Mouse (Mus musculus): Measurements from ENCODE around the gene Zbtb46. TPM values are rescaled to one million over a fixed set of nuclear protein-coding genes. Genes with fewer than 3 reads are reported as not detected.
"Not testable (repeated sequence)": the region's sequence is repeated elsewhere in the genome, so short reads cannot be mapped to it uniquely, and the experiment has no call there.

Zbtb46 gene
- 1 to 10 TPM; 3.9 to 4.0 TPM for total RNA-seq (2021)
- long read RNA-seq, experiment 1, partial matches to known transcripts, result 0 of 61 reads
- long read RNA-seq, experiment 1, other reads (novel, unspliced or antisense), result 60 of 61 reads
- long read RNA-seq, experiment 2, full-length matches to known transcripts, result 2 of 31 reads
- long read RNA-seq, experiment 2, partial matches to known transcripts, result 0 of 31 reads
- long read RNA-seq, experiment 2, other reads (novel, unspliced or antisense), result 29 of 31 reads

DNA sequence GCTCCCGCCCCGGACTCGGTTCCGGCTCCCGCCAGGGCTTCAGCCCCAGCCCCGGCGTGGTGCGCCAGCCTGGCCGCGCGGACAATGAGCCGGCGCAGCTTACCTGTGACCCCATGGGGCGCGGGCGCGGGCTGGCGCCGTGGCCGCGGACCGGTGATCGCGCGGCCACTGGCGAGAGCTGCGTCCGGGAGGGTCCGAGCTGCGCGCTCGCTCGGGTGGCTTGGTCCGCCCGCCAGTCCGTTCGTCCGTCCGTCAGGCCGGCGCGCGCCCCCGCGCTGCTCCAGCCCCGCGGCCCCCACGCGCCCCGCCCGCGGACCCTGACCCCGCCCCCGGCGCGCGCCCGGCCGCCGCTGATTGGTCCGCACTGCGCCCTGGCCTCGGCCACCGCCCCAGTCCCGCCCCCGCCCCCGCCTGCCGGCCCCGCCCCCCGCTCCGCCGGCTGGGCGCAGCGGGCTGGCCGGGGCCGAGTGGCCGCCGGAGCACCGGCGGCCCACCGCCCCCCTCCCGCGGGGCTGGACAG is at the start of gene Zbtb46:
Zbtb46 (minus strand) TSS at position 274 of the 520 bp plus-strand sequence.
- DNase-seq, result peak; percentile 82 to 88
- intact Hi-C loops (cut with DNase I), result loop anchor here (5.0 kb wide), 2 partner anchors 38 to 47 kb away; partner anchors contain the start of gene Tpd52l2

DNA sequence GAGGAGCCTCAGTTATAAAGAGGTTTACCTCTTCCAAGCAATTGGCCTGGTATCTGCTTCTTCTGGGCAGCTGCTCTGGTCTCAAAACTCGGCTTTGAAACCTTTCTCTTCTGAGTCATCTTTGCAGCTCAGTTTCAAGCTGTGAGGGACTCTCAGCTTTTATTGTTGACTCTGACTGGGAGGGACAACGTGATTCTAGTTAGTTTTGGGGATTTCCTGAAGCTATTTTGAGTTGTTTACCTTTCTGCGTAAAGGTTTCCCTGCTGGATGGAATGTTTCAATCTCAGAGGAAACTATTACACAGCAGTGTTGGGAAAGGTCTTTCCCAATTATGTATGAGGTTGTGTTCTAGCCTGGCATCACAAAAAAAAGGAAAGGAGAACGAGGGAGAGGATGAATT is 39.4 kb upstream of the Zbtb46 start:
- intact Hi-C loops (cut with DNase I), result loop anchor here (2.0 to 5.0 kb wide), 2 partner anchors 18 to 41 kb away; partner anchors contain the start of gene Zbtb46
- no peak for DNase-seq

DNA sequence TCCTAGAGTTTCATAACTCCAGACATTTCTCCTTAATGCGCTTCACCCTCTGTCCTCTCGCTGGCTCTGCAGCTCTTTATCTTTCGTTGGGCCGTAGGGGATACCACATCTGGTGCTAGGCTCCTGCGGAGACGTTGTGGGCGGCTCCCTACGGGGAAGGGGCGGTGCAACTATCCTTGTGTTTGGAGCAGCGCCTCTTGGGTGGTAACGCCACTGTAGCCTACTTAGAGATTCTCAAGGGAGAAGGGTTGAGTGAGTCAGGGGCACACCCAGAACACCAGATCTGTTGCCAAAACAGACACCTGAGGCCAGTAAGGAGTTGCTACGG is 38.3 kb upstream of the Zbtb46 start:
- DNase-seq, result peak; percentile 51 to 56
- intact Hi-C loops (cut with DNase I), result loop anchor here (2.0 to 5.0 kb wide), 2 partner anchors 40 to 105 kb away; partner anchors contain the start of gene Zbtb46

DNA sequence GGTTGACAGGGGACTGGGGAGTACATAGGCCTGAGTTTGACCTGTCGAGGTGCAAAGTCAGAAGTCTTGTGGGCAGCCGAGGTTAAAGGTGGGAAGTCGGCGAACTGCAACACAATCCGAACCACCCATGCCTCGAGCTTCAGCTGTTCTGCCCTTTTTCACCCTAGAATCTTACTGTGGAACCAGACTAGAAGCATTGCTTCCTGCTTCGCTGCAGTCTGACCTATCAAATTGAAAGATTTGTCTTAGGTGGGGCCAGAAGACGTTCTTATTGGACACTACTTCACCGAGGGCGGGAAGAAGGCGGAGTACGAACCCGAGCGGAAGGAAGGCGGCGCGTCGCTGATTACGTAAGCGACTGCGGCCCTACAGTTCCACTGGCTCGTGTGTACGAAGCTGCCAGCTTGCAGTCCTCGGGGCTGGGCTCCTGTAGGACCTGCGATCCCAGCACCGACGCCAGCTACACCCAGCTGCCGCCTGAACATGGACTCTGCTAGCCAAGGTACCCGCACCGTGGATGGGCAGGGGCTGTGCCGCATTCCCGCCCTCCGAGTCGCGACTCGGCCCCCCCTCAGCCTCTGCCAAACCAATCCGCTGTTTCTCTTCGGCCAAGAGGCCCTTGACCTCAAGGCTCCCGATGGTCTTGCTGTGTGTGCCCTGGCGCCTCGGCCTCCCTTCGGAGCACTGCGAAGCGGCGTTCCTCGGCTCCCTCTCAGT is 37.8 kb upstream of the Zbtb46 start, which contains the start of gene Tpd52l2:
Tpd52l2 (plus strand) TSS at position 312 of the 717 bp plus-strand sequence.
- intact Hi-C loops (cut with DNase I), result loop anchor here (1.0 to 5.0 kb wide), 3 partner anchors 40 to 104 kb away; partner anchors contain the start of gene Zbtb46
- peak; percentile 83 to 87 for DNase-seq

DNA sequence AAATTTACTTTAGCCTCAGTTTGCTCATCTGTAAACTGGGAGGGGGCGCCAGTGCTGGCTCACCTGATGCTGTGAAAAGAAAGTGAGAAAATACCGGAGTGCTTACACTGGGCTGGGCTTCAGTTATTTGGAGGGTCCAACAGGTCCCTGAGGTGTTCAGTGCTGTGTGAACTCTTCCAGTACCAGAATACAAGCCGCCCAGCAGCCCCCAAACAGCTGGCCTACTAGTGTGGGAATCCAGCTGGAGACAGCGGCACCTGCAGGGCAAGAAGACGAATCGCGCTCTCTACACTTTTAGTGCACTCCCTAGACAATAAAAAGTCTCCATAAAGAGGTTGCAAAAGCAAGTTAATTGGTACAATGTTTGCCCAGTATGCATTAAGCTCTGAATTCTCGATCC is 37.1 kb upstream of the Zbtb46 start:
- peak in 1 of 2 experiments; percentile 43 for DNase-seq
- intact Hi-C loops (cut with DNase I), result loop anchor here (1.0 to 5.0 kb wide), 3 partner anchors 39 to 103 kb away; partner anchors contain the start of gene Zbtb46

DNA sequence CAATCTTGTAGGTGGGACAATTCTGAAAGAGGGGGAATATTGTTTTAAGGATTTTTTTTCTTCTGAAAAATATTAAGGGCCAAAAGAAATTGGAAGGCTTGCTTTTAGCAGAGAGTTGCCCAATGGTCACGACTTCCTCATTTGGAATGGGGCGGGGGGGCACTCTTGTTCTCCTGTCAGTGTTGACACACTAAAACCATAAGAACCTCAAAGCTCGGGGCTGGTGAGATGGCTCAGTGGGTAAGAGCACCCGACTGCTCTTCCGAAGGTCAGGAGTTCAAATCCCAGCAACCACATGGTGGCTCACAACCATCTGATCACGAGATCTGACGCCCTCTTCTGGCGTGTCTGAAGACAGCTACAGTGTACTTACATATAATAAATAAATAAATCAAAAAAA is 36.6 kb upstream of the Zbtb46 start:
- not testable (repeated sequence) for DNase-seq
- intact Hi-C loops (cut with DNase I), result loop anchor here (1.0 to 5.0 kb wide), 3 partner anchors 39 to 103 kb away; partner anchors contain the start of gene Zbtb46

DNA sequence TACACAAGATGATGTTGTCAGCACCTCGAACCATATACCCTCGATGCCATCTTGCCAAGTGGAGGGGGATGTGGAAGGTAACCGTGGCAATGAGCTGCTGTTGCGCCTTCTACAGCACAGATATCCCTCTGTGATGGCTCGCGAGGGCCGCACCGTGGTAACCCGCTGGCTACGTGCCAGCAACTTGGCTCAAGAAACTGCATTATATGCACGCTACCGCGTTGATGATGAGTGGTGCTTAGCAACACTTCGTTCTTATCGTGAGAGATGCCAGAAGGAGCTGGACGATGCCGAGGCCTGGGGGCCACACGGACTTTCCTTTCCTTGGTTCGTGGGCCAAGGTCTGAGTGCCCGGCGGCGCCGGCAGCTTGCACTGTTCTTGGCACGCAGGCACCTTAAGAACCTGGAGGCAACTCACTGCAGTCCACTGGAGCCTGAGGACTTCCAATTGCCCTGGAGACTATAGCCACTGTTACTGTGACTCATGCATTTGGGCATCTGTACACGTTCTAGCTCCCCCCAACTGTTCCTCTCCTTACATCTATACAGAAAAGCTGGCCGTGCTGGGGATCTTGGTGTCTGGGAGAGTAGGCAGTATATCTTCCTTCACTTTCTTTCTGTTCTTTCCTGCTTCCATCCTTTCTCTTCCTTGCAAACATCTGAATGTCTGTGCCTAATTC is 35.2 kb upstream of the Zbtb46 start:
- intact Hi-C loops (cut with DNase I), result no loop called here
- DNase-seq, result no peak

DNA sequence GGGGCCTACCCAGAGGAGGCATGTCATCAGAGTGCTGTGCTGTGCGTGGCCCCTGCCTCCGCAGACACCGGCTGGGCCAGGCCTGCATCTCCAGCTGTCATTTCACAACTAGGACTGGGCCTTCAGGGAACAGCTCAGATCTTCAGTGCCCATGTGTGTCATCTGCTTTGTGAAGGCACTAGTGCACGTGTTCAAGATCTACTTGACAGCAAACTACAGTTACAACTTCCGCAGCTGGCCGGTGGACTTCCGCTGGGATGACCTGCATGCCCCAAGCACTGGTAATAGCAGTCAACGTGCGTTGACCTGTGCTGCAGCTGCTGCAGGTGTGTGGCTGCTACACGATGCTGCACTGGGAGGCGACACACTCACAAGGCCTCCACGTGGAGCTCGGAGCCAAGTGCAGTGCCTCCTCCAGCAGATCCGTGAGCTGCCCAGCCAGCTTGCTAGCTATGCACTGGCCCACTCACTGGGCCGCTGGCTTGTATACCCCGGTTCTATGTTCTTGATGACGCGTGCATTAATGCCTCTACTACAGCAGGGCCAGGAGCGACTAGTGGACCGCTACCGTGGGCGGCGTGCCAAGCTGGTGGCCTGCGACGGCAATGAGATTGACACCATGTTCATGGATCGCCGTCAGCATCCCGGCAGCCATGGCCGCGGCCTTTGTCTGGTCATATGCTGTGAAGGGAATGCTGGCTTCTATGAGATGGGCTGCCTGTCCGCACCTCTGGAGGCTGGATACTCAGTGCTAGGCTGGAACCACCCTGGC is 34.1 kb upstream of the Zbtb46 start, which contains the start of gene Abhd16b:
Abhd16b (plus strand) TSS at position 51 of the 772 bp plus-strand sequence.
- no peak for DNase-seq

DNA sequence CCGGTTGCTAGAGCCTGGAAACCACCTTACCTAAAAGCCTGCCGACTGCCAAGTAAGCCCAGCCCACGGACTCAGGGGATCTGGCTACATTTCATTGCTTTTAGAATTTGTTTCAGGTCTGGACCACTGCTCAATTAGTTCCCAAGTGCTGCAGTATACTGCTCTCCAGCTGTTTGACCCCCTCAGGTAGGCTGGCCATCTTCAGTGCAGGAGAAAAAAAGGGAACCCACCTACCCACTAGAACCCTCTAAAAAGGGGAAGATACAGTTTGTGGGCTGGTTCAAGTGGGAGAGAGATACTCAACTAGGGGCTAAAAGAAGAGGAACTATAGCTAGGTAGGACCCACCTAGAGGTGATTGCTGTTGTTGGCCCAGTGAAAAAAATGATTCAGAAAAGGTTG is 33.0 kb upstream of the Zbtb46 start:
- intact Hi-C loops (cut with DNase I), result no loop called here
- DNase-seq, result no peak

More for the DNA sequence above, 34.1 kb upstream of the Zbtb46 start, which contains the start of gene Abhd16b:
- intact Hi-C loops (cut with DNase I), result no loop called here

DNA sequence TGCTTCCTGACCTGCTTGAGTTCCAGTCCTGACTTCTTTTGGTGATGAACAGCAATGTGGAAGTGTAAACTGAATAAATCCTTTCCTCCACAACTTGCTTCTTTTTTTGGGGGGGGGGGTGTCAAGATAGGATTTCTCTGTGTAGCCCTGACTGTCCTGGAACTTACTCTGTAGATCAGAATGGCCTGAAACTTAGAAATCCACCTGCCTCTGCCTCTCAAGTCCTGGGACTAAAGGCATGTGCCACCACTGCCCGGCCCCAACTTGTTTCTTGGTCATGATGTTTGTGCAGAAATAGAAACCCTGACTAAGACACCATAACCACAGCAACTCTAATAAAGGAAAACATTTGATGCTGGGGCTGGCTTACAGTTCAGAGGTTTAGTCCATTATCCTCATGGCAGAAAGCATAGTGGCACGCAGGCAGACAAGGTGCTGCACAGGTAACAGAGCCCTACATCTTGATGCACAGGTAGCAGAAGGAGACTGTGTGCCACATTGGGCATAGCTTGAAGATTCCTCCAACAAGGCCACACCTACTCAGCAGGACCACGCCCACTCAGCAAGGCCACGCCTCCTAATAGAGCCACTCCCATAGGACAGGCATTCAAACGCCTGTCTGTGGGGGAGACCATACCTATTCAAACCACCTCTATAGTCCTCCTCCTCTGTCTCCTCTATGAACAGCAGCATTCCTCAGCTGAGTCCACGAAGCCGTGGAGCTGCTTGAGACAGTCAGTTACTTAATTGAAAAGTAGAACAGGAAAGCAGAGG is 32.4 kb upstream of the Zbtb46 start:
- DNase-seq, result no peak
- intact Hi-C loops (cut with DNase I), result no loop called here

DNA sequence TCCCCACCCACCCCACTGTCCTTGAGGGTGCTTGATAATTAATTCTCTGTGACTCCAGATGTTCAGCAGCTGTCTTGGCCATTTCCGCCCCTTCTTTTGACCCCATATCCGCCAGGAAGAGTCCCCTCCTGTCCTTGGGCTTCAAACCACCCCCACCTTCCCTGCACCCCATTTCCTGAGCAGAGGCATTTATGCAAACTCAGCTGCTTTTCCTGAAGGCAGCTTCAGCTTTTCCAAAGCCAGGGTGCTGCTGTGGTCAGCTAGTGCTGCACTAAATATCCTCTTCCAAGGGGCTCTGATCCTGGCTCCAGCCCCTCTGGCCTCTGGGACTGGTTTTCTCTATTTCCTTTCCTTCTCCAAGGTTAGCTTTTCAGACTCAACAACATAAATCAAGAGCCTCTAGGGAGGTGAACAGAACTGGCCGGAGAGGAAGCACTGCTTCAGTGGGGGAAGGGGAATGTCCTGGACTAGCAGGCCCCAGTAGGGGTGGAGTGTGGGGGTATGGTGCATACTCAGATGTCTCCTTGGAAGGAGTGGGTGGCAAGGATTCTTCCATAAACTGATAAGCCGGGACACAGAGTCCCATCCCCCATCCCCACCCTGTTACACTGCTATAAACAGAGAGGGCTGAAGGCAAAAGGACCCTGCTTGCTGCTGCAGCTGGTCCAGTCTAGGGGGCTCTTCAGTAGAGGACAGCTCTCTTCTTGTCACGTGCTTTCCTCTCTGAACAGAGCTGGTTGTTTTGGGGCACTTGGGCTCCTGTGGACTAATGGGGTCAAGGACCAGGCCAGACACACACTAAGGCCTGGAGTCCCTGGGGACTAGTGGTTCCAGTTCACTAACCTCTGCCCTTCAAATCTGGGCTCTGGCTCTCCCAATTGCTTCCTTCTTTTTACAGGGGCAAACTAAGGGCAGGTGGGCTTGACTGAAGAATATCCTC is 28.4 kb upstream of the Zbtb46 start:
- DNase-seq, result no peak
- intact Hi-C loops (cut with DNase I), result no loop called here

DNA sequence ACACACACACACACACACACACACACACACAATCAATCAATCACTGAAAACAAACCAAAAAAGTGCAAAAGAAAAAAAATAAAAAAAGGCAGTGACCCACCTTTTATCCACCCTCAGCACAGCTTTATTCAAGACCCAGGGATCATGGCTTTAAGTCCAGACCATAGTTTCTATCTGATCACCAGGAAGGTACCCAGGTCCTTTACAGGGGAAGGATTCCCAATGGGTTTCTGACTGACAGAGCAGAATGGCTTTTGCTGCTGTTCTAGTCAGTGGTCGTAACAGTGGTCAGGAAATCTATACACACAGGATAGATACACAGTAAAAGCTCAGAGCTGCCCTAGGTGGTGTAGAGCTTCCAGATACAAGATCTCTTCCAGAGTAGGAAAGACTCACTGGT is 26.5 kb upstream of the Zbtb46 start:
- no peak for DNase-seq
- intact Hi-C loops (cut with DNase I), result no loop called here

DNA sequence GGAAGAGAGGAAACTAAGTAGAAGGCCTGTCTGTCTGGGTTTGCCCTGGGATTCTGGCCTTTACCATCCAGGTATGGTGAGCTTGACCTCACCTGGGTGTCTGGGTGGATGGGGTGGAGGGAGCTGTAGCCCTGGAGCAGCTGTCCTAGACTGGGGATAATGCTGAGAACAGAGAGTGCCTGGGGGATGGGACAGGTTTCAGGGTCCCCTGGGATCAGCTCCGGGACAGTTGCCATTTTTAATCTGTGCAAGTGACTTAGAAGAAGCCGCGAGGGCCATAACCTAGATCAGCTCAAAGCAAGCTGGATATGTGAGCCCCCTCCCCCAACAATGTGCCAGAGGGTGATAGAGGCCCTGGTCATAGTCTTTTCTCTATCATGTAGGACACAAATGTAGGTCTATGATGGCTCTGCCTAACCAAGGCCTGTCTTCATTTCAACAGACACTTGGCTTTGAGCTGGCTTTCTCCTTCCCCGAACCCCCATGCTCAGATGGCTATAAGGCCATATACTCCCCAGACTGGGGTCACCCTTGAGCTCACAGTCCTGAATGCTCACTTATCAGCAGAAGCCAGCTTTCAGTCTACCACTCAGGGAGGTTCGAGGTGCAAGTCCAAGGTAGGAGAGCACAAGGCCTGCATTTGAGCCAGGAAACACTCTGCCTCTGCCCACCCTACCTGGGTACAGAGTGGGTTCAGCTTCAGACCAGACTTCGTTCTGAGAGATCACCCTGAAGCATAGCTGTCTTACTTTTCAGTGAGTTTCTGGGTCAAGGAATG is 25.4 kb upstream of the Zbtb46 start:
- no peak for DNase-seq
- intact Hi-C loops (cut with DNase I), result no loop called here

DNA sequence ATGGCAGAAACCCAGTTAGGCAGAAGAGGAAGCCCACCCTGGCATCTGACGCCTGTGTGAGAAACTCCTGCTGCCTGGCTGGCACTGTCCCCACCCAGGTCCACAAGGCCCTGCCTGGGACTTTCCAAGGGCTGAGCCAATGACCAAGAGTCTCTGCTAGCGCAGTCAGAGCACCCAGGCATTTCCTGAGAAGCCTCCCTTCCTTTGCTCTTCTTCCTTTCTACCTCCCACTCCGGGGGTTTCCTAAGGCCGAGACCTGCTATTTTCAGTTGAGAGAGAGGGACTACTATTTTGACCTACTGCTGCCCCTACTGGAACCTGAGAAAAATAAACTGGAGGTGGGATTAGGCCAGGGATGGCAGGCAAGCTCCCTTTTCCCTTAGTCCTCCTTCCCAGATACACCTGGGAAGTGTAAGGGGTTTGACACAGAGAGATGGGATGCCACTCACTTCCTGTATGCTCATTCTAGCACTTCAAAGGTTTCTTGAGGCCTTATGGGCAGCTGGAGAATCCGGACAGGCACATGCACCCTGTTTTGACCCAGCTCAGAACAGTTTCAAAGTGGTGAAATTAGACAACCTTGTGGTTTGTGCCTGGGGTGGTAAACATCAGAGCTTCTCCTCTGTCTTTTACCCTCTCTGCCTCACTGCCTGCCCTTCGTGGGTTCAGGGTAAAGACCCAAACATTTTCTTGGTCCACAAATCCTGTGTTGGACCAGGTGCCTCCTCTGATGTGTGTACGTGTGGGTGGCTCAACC is 24.5 kb upstream of the Zbtb46 start:
- intact Hi-C loops (cut with DNase I), result no loop called here
- DNase-seq, result no peak

DNA sequence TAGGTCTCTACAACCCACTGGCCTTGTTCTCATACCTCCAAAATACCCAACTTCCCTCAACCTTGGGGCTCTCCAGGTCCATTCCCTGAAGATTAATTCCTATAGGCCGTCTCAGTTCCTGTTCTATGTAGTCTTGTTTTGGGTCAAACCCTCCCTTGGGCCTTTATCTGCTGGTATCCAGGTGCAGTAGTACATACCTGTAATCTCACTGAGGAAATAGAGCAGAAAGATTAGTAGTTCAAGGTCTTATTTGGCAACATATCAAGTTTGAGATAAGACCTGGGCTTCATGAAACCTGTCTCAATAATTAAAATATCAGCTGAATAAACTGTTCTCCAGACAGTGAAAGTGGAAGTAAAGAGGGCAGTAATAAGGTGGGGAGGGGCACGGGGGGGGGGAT is 23.9 kb upstream of the Zbtb46 start:
- no peak for DNase-seq
- intact Hi-C loops (cut with DNase I), result no loop called here

DNA sequence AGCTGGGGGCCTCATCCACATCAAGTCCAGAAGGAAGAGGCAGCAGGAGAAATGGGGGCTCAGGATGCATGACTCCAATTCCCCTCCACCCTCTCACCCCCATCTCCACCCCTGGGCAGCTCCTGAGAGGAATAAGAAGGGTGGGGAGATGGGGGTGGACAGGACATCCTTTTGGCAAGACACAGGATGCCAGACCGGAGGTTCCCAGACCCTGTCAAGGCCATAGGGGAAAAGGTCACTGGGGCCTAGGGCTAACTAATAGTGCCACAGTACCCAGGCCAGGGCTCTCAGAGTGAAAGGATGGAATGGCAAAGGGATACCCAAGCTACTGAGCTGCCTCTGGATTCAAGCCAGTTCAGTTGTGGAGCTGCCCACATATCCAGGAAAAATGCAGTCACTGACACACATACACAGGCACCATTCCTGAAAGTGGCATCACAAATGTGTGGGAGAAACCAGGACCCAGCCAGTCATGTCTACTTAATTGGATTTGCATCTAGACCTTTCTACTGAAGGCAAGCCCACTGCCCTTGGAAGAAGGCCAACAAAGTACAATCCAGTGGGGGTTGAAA is 13.1 kb upstream of the Zbtb46 start:
- no peak for DNase-seq
- intact Hi-C loops (cut with DNase I), result no loop called here
